Mouse (Mus musculus) ES-CJ7 (cell line): ENCODE results near the gene Eid3.

ENCODE experiments used
- DNase-seq: peaks from one replicate; pipeline ENCODE4 v3.0.0; 2011; ENCODE audit warnings: low read depth, low spot score

Eid3 gene

DNA sequence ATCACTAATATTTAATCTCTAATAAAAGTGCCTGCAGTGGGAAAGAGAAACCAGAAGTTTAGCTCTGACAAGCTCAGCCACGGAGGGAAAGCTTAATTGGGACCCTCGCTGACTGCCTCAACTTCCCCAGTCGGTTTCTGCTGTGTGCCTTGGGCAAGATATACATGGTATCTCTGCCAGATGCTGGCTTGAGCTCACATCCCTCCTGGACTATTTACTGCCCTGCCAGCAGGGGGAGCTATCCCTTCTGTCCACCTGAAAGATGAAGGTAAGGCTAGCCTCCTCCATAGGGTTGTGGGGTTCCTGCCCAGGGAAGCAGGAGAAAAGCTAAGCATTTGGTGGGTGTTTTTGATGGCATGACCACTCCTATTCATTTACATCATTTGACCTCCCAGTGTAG lies 43.8 kb downstream of the Eid3 start:
- no peak for DNase-seq

DNA sequence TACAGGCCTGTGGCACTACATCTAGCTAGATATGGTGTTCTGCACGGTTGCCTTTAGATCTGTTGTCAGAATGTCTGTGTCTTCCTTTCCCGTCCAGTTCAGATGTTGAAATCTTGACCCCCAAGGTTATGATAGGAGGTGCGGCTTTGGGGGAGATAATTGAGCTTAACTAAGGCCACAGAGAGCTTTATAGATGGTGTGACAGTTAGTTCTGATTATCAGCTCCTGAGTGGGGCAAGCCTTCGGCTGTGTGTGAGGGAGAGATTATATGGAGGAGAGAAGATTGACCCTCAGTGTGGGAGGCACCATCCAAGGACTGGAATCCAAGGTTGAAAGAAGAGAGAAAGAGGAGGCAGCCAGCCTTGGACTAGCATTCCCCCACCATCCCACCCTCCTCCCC lies 46.8 kb downstream of the Eid3 start:
- no peak for DNase-seq

DNA sequence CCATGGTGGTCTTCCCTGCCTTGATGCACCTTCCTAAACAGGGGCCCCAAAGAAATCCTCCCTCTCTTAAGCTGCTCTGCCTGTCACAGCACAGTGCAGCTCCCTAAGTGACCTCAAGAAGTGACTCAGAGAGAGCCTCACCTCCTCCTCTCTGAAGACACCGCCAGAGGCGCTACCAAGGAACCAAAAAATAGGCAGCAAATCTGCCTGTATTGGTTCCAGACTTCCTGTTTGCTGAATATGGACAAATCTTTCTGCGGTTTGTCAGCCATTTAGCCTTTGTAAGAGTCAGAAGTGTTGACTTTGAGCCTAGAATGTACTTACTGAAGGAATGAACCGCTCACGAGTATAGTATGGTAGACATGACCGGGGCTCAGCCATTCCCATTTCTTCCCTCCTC lies 47.3 kb downstream of the Eid3 start:
- no peak for DNase-seq
